ENCODE assay signal across 8 mouse cellular contexts in the genomic region with DNA sequence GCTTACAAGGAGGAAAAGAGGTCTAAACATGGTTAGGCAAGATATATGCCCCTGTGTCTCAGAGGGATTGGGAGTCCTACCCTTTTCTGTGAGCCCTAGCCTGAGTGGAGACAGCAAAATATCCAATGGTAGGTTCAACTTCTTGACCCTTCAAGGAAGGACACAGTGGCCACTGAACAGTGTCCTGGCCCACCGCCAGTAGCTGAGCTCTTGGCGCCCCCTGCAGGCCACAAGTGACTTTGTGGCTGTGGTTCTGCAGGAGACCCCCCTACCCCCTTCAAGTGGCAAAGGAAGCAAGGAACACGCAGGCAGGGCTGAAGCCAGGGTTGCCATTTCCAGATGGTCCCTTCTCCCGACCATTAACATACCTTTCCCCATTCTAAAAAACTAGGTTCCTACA. TPM values are rescaled to one million over a fixed set of nuclear protein-coding genes. Genes with fewer than 3 reads are reported as not detected.
A peak's percentile ranks its signal among the peaks of the same experiment; 100 is the strongest.
DNase-seq lines count a peak whose midpoint lies in the region; ATAC-seq and TF ChIP-seq lines count a peak whose summit lies in the region.

No protein-coding gene starts in this region.

- H3K9me3 ChIP-seq in liver, embryonic 12.5 days (replicated peaks): no peaks in the 10 kb centered on the region
- H3K9me3 ChIP-seq in MEL (replicated peaks; ENCODE audit: insufficient read depth, low read length): no peaks in the 10 kb centered on the region
- H3K9me3 ChIP-seq in liver, postnatal 0 days (ENCODE audit: low read length): no peaks in the 10 kb centered on the region

- WGBS in liver, embryonic 12.5 days (ENCODE audit: insufficient replicate concordance): 3% methylated on average over 4 of the region's 4 CpGs
- 5% methylated on average over 4 of the region's 4 CpGs for WGBS in liver, postnatal 0 days (ENCODE audit: insufficient replicate concordance)

- H3K27me3 ChIP-seq in liver, embryonic 12.5 days (replicated peaks): peaks cover 81% of the 10 kb centered on the region
- H3K27me3 ChIP-seq in MEL (ENCODE audit: control insufficient read depth in 1 of 2, insufficient read depth in 2 of 2, low read length in 2 of 2): no peaks in the 10 kb centered on the region
- H3K27me3 ChIP-seq in liver, postnatal 0 days (ENCODE audit: insufficient read depth, low read length): peaks cover 9% of the 10 kb centered on the region; the same call in 1 of the 2 replicates

- no peak overlapping the region for H3K27ac ChIP-seq in liver, embryonic 12.5 days
- H3K27ac ChIP-seq in MEL (ENCODE audit: control insufficient read depth, low read depth, low read length): no peak overlapping the region
- H3K27ac ChIP-seq in liver, postnatal 0 days (ENCODE audit: low read depth): no peak overlapping the region

- no peaks in the 10 kb centered on the region for H3K79me2 ChIP-seq in MEL (ENCODE audit: control insufficient read depth, insufficient read depth, low read length, poor library complexity)

- H3K9ac ChIP-seq in liver, embryonic 12.5 days: no peak overlapping the region
- H3K9ac ChIP-seq in MEL (ENCODE audit: control insufficient read depth, low read depth, low read length, poor library complexity, severe bottlenecking): no peak overlapping the region
- H3K9ac ChIP-seq in liver, postnatal 0 days (replicated peaks): no peak overlapping the region

- peak; percentile 51 for DNase-seq in liver
- DNase-seq in MEL (ENCODE audit: low read depth, low spot score): no peak
- DNase-seq in c-Kit-positive CD71-negative TER-119-negative erythroid progenitor cells, embryonic 14.5 days (ENCODE audit: low read depth): peak; percentile 28
- peak; percentile 69 for DNase-seq in liver, postnatal 0 days
- DNase-seq in testis, postnatal 10 days (ENCODE audit: low spot score): peak; percentile 85
- no peak for DNase-seq in left cerebral cortex, adult 9 months (ENCODE audit: low spot score in 2 of 2)

- H3K4me1 ChIP-seq in liver, embryonic 12.5 days: no peaks in the 10 kb centered on the region
- H3K4me1 ChIP-seq in MEL (ENCODE audit: control insufficient read depth in 1 of 2, insufficient read depth in 2 of 2, low read length in 2 of 2): no peaks in the 10 kb centered on the region
- peaks cover 6% of the 10 kb centered on the region; the same call in 1 of the 2 replicates for H3K4me1 ChIP-seq in liver, postnatal 0 days (ENCODE audit: insufficient read depth)

- H3K36me3 ChIP-seq in liver, embryonic 12.5 days: no peaks in the 10 kb centered on the region
- no peaks in the 10 kb centered on the region for H3K36me3 ChIP-seq in MEL (ENCODE audit: control insufficient read depth in 1 of 2, insufficient read depth in 2 of 2, low read length in 2 of 2)
- no peaks in the 10 kb centered on the region for H3K36me3 ChIP-seq in liver, postnatal 0 days (replicated peaks; ENCODE audit: insufficient read depth, low read length)

- TF ChIP-seq POLR2A in MEL (IDR thresholded peaks at IDR 0.05; ENCODE audit: control insufficient read depth in 1 of 2, insufficient read depth in 1 of 2, low read depth in 1 of 2, low read length in 2 of 2, poor library complexity in 1 of 2): no peak

- peak; percentile 54 to 82 (median 59) for TF ChIP-seq CTCF in MEL (IDR thresholded peaks at IDR 0.05 in 2 of 3, conservative IDR thresholded peaks at IDR 0.05 in 1 of 3; ENCODE audit: control insufficient read depth in 1 of 3, insufficient read depth in 1 of 3, low read depth in 2 of 3, low read length in 3 of 3, poor library complexity in 1 of 3, severe bottlenecking in 1 of 3)
- peak; percentile 86 for TF ChIP-seq CTCF in liver, postnatal 0 days (IDR thresholded peaks at IDR 0.05; ENCODE audit: low read depth)

- H3K4me2 ChIP-seq in liver, embryonic 12.5 days: no peak overlapping the region
- H3K4me2 ChIP-seq in liver, postnatal 0 days (ENCODE audit: low read depth, low read length): no peak overlapping the region

- TF ChIP-seq EP300 in MEL (IDR thresholded peaks at IDR 0.05; ENCODE audit: low read depth in 1 of 2, low read length in 2 of 2): no peak
- TF ChIP-seq EP300 in liver, postnatal 0 days (IDR thresholded peaks at IDR 0.05; ENCODE audit: low read depth): no peak

- no peak overlapping the region for H3K4me3 ChIP-seq in liver, embryonic 12.5 days
- no peak overlapping the region for H3K4me3 ChIP-seq in MEL (ENCODE audit: control insufficient read depth in 1 of 2, insufficient read depth in 1 of 2, low read depth in 2 of 2, low read length in 2 of 2)
- no peak overlapping the region for H3K4me3 ChIP-seq in liver, postnatal 0 days (ENCODE audit: low read depth, low read length)

- peak; percentile 46 for TF ChIP-seq RAD21 in MEL (IDR thresholded peaks at IDR 0.05; ENCODE audit: low read depth, low read length)

- ATAC-seq in liver, embryonic 12.5 days: no peak; the same call in 1 of the 2 replicates
- peak; percentile 54 to 57; a peak in 2 of 4 replicates for ATAC-seq in hematopoietic stem cell, adult 5-6 weeks (replicated peaks in 1 of 2; ENCODE audit: insufficient read depth in 1 of 2, low FRiP score in 2 of 2, low TSS enrichment in 1 of 2, low read depth in 1 of 2, poor library complexity in 2 of 2, severe bottlenecking in 2 of 2)
- no peak for ATAC-seq in liver, postnatal 0 days

TF ChIP-seq in MEL, 35 proteins besides CTCF, POLR2A, EP300 and RAD21:
- peak; percentile 35; the same call in 1 of the 2 replicates for TF ChIP-seq ZC3H11A (IDR thresholded peaks at IDR 0.05; ENCODE audit: low read depth, low read length)
- no peak for TF ChIP-seq POLR2AphosphoS5 (IDR thresholded peaks at IDR 0.05; ENCODE audit: borderline replicate concordance, low read depth, low read length)
- peak; percentile 54 for TF ChIP-seq SMC3 (IDR thresholded peaks at IDR 0.05; ENCODE audit: low read depth, low read length)

RNA-seq across cellular contexts. Expression of gene Wnt4, which starts 10.5 kb away (rescaled TPM):
- 0.58 and 1.0 TPM in 2 replicates for polyA plus RNA-seq in liver, embryonic 12.5 days (2016; fragmentation: Nextera tagmentation; extraction: Ambion mirVana)
- total RNA-seq in MEL (2012; rRNA removed): not detected in 2 replicates
- polyA plus RNA-seq in MEL (2012; ENCODE audit: insufficient read depth in 1 of 2, insufficient read length in 2 of 2, low read depth in 1 of 2, low replicate concordance in 2 of 2, missing spikeins in 1 of 2): not detected
- 0.13 TPM in 1 of 2 replicates, not detected in the other for total RNA-seq in hematopoietic stem cell, adult 5-6 weeks (2017)
- polyA plus RNA-seq in liver, postnatal 0 days (2015; fragmentation: Nextera tagmentation; extraction: Ambion mirVana): 5.1 and 5.7 TPM in 2 replicates

Comparison
In these comparisons a context has a peak if more than half of its experiments do, and no peak if none do; other contexts are left out.
1. DNase-seq: peak in liver (single experiment), c-Kit-positive CD71-negative TER-119-negative erythroid progenitor cells, embryonic 14.5 days (single experiment), liver, postnatal 0 days (single experiment) and testis, postnatal 10 days (single experiment); none in MEL (single experiment) and left cerebral cortex, adult 9 months (0 of 2).
2. ATAC-seq: peak in hematopoietic stem cell, adult 5-6 weeks (2 of 2); none in liver, embryonic 12.5 days (single experiment) and liver, postnatal 0 days (single experiment).